In genomic region chr15:82044166-82044784, GRCm38 (mm10) we compare ENCODE assay signal across 13 mouse cellular contexts. TPM values are rescaled to one million over a fixed set of nuclear protein-coding genes. Genes with fewer than 3 reads are reported as not detected.
DNase-seq lines count a peak whose midpoint lies in the region; ATAC-seq and TF ChIP-seq lines count a peak whose summit lies in the region.
"Had no signal": no experiment of that assay in that cellular context is flagged by ENCODE, and none has a peak within 500 bp of the region (broad histone marks: within the 10 kb centered on the region; RNA-seq: fewer than 3 reads in every experiment).

No protein-coding gene starts in this region.

- ATAC-seq in kidney, postnatal 0 days (replicated peaks; ENCODE audit: low FRiP score, low read depth) = no peak
- ATAC-seq in granulocyte monocyte progenitor cell, adult 5-6 weeks (replicated peaks; ENCODE audit: poor library complexity, severe bottlenecking) = no peak
- ATAC-seq in hindbrain, embryonic 13.5 days (ENCODE audit: low FRiP score) = no peak

- peak; percentile 66 for DNase-seq in kidney, postnatal 0 days (ENCODE audit: low spot score)
- no peak for DNase-seq in kidney, adult 18-20 months
- peak; percentile 63 for DNase-seq in thymus, postnatal 14 days
- DNase-seq in thymus, postnatal 36 days = no peak
- peak; percentile 65 for DNase-seq in induced T-regulatory cell, adult 2 months (ENCODE audit: low read depth)
- peak; percentile 68 for DNase-seq in thymus, postnatal 4 days
- DNase-seq: cerebellum, adult 9-10 months; right cerebral cortex, postnatal 14 days had no signal

- no peak overlapping the region for H3K4me3 ChIP-seq in kidney, postnatal 0 days (replicated peaks; ENCODE audit: low read depth, low read length)
- no peak overlapping the region for H3K4me3 ChIP-seq in hindbrain, embryonic 13.5 days

- H3K36me3 ChIP-seq in kidney, postnatal 0 days (ENCODE audit: insufficient read depth, low read length) = peaks cover 21% of the 10 kb centered on the region; the same call in 1 of the 2 replicates
- peaks cover 31% of the 10 kb centered on the region for H3K36me3 ChIP-seq in hindbrain, embryonic 13.5 days

- no peaks in the 10 kb centered on the region for H3K9me3 ChIP-seq in kidney, postnatal 0 days (replicated peaks; ENCODE audit: low read length)
- no peaks in the 10 kb centered on the region for H3K9me3 ChIP-seq in hindbrain, embryonic 13.5 days

- H3K4me2 ChIP-seq in kidney, postnatal 0 days (ENCODE audit: low read length) = no peak overlapping the region
- no peak overlapping the region for H3K4me2 ChIP-seq in hindbrain, embryonic 13.5 days

- peak; percentile 56 for TF ChIP-seq CTCF in kidney, postnatal 0 days (IDR thresholded peaks at IDR 0.05; ENCODE audit: low read depth)

- H3K4me1 ChIP-seq in kidney, postnatal 0 days (replicated peaks; ENCODE audit: insufficient read depth, low read length) = peaks cover 9% of the 10 kb centered on the region; the same call in 1 of the 2 replicates
- peaks cover 28% of the 10 kb centered on the region for H3K4me1 ChIP-seq in hindbrain, embryonic 13.5 days (replicated peaks)

- 95% methylated on average over 7 of the region's 7 CpGs for WGBS in kidney, postnatal 0 days
- 98% methylated on average over 7 of the region's 7 CpGs for WGBS in hindbrain, embryonic 13.5 days

- no peak overlapping the region for H3K27ac ChIP-seq in kidney, postnatal 0 days
- no peak overlapping the region for H3K27ac ChIP-seq in hindbrain, embryonic 13.5 days

- H3K27me3 ChIP-seq in kidney, postnatal 0 days (ENCODE audit: insufficient read depth, low read length) = no peaks in the 10 kb centered on the region
- H3K27me3 ChIP-seq in hindbrain, embryonic 13.5 days = no peaks in the 10 kb centered on the region

- no peak overlapping the region for H3K9ac ChIP-seq in kidney, postnatal 0 days (ENCODE audit: low read depth, low read length)
- H3K9ac ChIP-seq in hindbrain, embryonic 13.5 days = no peak overlapping the region

RNA-seq across cellular contexts. Expression of gene Snu13, which starts 3.1 kb away (rescaled TPM):
- polyA plus RNA-seq in kidney, postnatal 0 days (2015; fragmentation: Nextera tagmentation; extraction: Ambion mirVana) = 215 and 225 TPM in 2 replicates
- total RNA-seq in granulocyte monocyte progenitor cell, adult 5-6 weeks (2014; fragmentation: Nextera tagmentation) = 254 and 268 TPM in 2 replicates
- 183 and 209 TPM in 2 replicates for total RNA-seq in granulocyte monocyte progenitor cell, adult 5-6 weeks (2017)
- polyA plus RNA-seq in hindbrain, embryonic 13.5 days (2015; fragmentation: Nextera tagmentation; extraction: Ambion mirVana) = 225 and 241 TPM in 2 replicates

RNA-seq across cellular contexts. Expression of gene Desi1, which starts 10.6 kb away (rescaled TPM):
- polyA plus RNA-seq in kidney, postnatal 0 days (2015; fragmentation: Nextera tagmentation; extraction: Ambion mirVana) = 21.1 and 23.3 TPM in 2 replicates
- 26.3 and 34.9 TPM in 2 replicates for total RNA-seq in granulocyte monocyte progenitor cell, adult 5-6 weeks (2014; fragmentation: Nextera tagmentation)
- 6.0 and 8.3 TPM in 2 replicates for total RNA-seq in granulocyte monocyte progenitor cell, adult 5-6 weeks (2017)
- polyA plus RNA-seq in hindbrain, embryonic 13.5 days (2015; fragmentation: Nextera tagmentation; extraction: Ambion mirVana) = 42.2 and 45.1 TPM in 2 replicates

RNA-seq across cellular contexts. Expression of gene 4930407I10Rik, which starts 14.7 kb away (rescaled TPM):
- polyA plus RNA-seq in kidney, postnatal 0 days (2015; fragmentation: Nextera tagmentation; extraction: Ambion mirVana) = not detected in 2 replicates
- not detected in 2 replicates for total RNA-seq in granulocyte monocyte progenitor cell, adult 5-6 weeks (2014; fragmentation: Nextera tagmentation)
- not detected in 2 replicates for total RNA-seq in granulocyte monocyte progenitor cell, adult 5-6 weeks (2017)
- polyA plus RNA-seq in hindbrain, embryonic 13.5 days (2015; fragmentation: Nextera tagmentation; extraction: Ambion mirVana) = not detected in 2 replicates
- total RNA-seq: adrenal gland, adult 18-20 months had no signal
- polyA plus RNA-seq: heart, embryonic 14.5 days; limb, embryonic 11.5 days had no signal

RNA-seq across cellular contexts. Expression of gene Mei1, which starts 25.5 kb away (rescaled TPM):
- polyA plus RNA-seq in kidney, postnatal 0 days (2015; fragmentation: Nextera tagmentation; extraction: Ambion mirVana) = 0.09 TPM in 1 of 2 replicates, not detected in the other
- not detected in 2 replicates for total RNA-seq in granulocyte monocyte progenitor cell, adult 5-6 weeks (2014; fragmentation: Nextera tagmentation)
- not detected in 2 replicates for total RNA-seq in granulocyte monocyte progenitor cell, adult 5-6 weeks (2017)
- 0.05 TPM in 1 of 2 replicates, not detected in the other for polyA plus RNA-seq in hindbrain, embryonic 13.5 days (2015; fragmentation: Nextera tagmentation; extraction: Ambion mirVana)
- polyA plus RNA-seq: heart, embryonic 14.5 days had no signal

RNA-seq across cellular contexts. Expression of gene Xrcc6, which starts 56.6 kb away (rescaled TPM):
- 45.2 and 53.6 TPM in 2 replicates for polyA plus RNA-seq in kidney, postnatal 0 days (2015; fragmentation: Nextera tagmentation; extraction: Ambion mirVana)
- 104 and 120 TPM in 2 replicates for total RNA-seq in granulocyte monocyte progenitor cell, adult 5-6 weeks (2014; fragmentation: Nextera tagmentation)
- 234 and 250 TPM in 2 replicates for total RNA-seq in granulocyte monocyte progenitor cell, adult 5-6 weeks (2017)
- polyA plus RNA-seq in hindbrain, embryonic 13.5 days (2015; fragmentation: Nextera tagmentation; extraction: Ambion mirVana) = 43.4 and 44.9 TPM in 2 replicates

Comparison
In these comparisons a context has a peak if more than half of its experiments do, and no peak if none do; other contexts are left out.
1. DNase-seq: peak in kidney, postnatal 0 days (single experiment), thymus, postnatal 14 days (single experiment), induced T-regulatory cell, adult 2 months (single experiment) and thymus, postnatal 4 days (single experiment); none in kidney, adult 18-20 months (single experiment) and thymus, postnatal 36 days (0 of 2).